Mouse (Mus musculus) WW6 (cell line): ENCODE measurements around the gene Naga.
"Not testable (repeated sequence)": the region's sequence is repeated elsewhere in the genome, so short reads cannot be mapped to it uniquely, and the experiment has no call there.

Experiments used
- DNase-seq: peaks from one replicate; pipeline ENCODE4 v3.0.0-alpha.2; 2013; ENCODE audit warnings: low read depth, low spot score

Naga gene

GRCm38 (mm10) chr15:82338593-82339112 is at the start of gene Naga, which contains the start of the genes Pheta2 and Smdt1:
Gene Naga (minus strand): TSS chr15:82338925.
Gene Pheta2 (plus strand): TSS chr15:82338942.
Gene Smdt1 (plus strand): TSS chr15:82338959.
- peak; percentile 92 for DNase-seq

DNA sequence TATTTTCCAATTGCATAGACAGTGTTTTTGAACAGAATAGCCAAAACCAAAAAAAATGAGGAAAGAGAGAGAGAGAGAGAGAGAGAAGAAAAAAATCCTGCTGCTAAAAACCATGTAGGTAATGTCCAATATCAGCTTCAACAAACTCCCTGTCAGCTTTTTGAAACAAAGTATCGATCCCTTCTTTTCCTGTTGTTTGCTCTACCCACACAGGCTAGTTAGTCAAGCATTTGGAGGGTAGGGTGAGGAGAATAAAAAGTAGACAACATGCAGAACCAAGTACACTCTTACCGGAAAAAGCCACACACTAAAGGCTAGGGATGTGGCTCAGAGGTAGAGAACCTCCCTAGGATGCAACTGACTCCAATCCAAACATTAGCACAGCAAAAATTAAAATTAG is 47.0 kb upstream of the Naga start:
- no peak for DNase-seq

DNA sequence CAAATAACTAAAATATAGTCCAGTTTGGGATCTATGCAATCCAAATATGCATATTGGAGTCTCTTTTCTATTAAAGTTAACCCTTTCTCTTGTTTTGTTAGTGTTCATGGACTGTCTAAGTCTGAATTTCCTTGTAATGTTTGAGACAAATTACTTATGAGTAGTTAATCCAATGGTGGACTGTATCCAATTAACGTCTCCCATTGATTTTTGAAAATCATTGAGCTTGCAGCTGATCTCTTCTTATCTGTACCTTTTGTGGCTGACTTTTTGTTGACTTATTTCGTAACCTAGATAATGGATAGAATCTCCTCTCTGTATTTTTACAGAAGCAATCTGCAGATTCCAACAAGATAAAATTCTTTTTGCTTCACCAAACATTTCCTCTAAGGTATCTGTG is 43.7 kb upstream of the Naga start:
- no peak for DNase-seq

- DNase-seq = no peak
Measured at GRCm38 (mm10) chr15:82380714-82381062, 42.0 kb upstream of the Naga start.

DNA sequence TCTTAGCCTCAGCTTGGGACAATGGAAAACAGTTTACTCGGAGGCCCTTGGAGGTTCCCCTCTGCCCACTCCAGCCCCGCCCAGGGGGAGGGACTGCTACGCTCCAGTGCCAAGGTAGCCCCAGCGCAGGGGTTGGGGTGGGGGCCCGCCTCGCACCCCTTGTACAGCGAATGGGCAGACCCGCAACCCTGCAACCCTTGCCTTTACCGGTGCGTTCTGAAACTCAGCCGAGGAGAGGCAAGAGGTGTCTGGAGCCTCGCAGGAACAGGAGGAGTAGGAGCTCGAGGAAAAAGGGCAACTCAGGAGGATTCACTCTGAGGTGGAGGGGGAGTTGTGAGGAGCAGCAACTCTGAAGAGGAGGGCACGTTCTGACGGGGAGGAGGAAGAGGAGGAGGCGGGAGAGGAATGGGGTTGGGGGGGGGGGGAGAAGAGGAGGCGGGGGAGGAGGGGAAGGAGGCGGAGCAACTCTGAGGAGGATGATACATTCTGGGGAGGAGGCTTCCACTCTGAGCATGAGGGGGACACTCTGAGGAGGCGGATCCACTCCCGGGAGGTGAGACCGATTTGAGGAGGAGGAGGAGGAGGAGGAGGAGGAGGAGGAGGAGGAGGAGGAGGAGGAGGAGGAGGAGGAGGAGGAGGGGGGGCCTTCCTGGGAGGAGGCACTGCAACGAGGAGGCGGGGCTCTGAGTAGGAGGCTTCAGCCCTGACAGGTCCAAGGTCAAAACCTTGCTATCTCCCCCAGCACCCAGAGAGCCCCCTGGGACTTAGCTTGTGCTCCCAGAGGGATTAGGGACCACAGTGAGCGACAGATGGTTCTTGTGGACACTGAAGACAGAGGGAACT is 41.4 kb upstream of the Naga start, which contains the start of gene Cyp2d22:
TSS of gene Cyp2d22 (minus strand) at position 390 of the 843 bp plus-strand sequence.
- DNase-seq = no peak

GRCm38 (mm10) chr15:82379511-82379870 is 40.8 kb upstream of the Naga start:
- no peak for DNase-seq

- no peak for DNase-seq
Measured at GRCm38 (mm10) chr15:82378261-82379180, 39.8 kb upstream of the Naga start.

- DNase-seq = no peak
Measured at GRCm38 (mm10) chr15:82377701-82378100, 39.0 kb upstream of the Naga start.

GRCm38 (mm10) chr15:82376393-82377138 is 37.8 kb upstream of the Naga start:
- no peak for DNase-seq

- DNase-seq = no peak
Measured at GRCm38 (mm10) chr15:82375855-82376254, 37.1 kb upstream of the Naga start.

GRCm38 (mm10) chr15:82374437-82374836 is 35.7 kb upstream of the Naga start:
- DNase-seq = no peak

DNA sequence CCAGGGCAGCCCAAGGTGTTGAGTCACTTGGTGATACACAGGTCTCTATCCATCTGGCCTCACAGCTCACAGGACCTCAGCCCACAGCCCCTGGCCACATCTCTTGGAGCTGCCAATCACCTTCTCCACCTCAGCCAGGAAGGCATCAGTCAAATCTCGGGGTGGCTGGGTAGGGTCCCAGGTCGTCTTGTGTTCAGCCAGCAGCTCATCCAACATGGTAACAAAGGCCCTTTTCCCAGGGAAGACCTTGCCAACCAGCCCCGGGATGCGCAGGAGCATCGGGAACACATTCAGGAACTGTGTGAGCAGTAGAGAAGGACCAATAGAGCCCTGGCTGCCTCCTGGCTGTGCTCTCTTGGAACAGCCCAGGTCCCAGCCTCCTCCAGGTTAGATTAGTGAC is 34.3 kb upstream of the Naga start:
- DNase-seq = no peak

GRCm38 (mm10) chr15:82372446-82372845 is 33.7 kb upstream of the Naga start:
- no peak for DNase-seq

GRCm38 (mm10) chr15:82368851-82369250 is 30.1 kb upstream of the Naga start:
- no peak for DNase-seq

- no peak for DNase-seq
Measured at GRCm38 (mm10) chr15:82368146-82368545, 29.4 kb upstream of the Naga start.

GRCm38 (mm10) chr15:82364561-82364960 is 25.8 kb upstream of the Naga start:
- not testable (repeated sequence) for DNase-seq

- DNase-seq = not testable (repeated sequence)
Measured at GRCm38 (mm10) chr15:82363801-82364200, 25.1 kb upstream of the Naga start.

DNA sequence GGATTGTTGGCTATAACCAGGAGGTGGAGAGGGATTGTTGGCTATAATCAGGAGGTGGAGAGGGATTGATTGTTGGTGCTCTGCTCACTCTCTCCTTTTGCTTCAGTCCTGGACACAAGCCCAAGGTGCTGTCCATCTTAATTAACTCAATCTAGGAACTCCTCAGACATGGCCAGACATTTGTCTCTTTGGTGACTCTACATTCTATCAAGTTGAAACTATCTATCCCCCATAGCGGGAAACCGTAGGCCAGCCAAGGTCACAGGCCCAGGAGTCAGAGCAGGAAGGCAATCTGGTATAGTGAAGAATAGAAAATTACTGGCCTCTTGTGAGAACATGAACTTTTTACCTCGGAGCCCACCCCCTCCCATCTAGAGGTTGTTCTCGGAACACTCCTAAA is 23.5 kb upstream of the Naga start:
- no peak for DNase-seq

DNA sequence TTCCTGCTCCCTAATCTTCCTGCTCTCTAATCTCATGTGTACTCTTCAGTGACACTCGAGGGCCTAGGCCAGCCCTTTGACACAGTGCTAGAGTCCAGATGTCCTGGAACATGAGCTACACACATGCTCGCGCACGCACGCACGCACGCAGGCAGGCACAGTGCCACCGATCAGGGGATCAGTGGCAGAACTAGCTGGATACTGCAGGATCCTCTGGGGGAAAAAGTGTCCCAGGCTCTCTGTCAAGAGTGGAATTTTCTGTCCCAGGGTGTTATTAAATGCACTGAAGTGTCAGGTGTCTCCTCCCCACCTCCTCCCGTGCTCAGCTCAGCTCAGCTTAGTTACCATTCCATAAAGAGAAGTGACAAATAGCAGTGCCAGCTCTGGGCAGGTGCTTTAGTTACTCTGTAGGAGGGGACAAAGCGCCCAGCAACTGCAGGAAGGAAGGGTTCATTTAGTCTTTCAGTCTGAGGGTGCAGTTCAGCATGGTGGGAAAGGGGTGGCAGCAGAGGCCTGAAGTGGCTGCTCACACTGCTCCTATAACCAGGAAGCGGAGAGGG is 22.8 kb upstream of the Naga start:
- no peak for DNase-seq

GRCm38 (mm10) chr15:82358431-82359260 is 19.9 kb upstream of the Naga start:
- DNase-seq = no peak
